Mouse (Mus musculus) erythroblast, embryonic 14.5 days (primary cell): ENCODE data around the gene Inpp4b. TPM values are rescaled to one million over a fixed set of nuclear protein-coding genes. Genes with fewer than 3 reads are reported as not detected.

ENCODE experiments used
- H3K27me3 ChIP-seq: 2 replicates; pipeline ENCODE4 v1.6.1; 2012; ENCODE audit warnings: inconsistent platforms; ENCODE audit not compliant: control insufficient read depth
- H3K36me3 ChIP-seq: 2 replicates; pipeline ENCODE4 v1.6.1; 2012; ENCODE audit warnings: mild to moderate bottlenecking, inconsistent platforms; ENCODE audit not compliant: control insufficient read depth
- H3K4me1 ChIP-seq: 2 replicates; pipeline ENCODE4 v1.6.1; 2012; ENCODE audit warnings: inconsistent platforms; ENCODE audit not compliant: control insufficient read depth
- H3K4me3 ChIP-seq: replicated peaks from 2 replicates; pipeline ENCODE3; 2012; ENCODE audit warnings: moderate library complexity, mild to moderate bottlenecking, inconsistent platforms
- H3K9me3 ChIP-seq: 2 replicates; pipeline ENCODE4 v1.6.1; 2012; ENCODE audit warnings: low read length, inconsistent platforms, mixed read lengths; ENCODE audit not compliant: control insufficient read depth
- GATA1 ChIP-seq: IDR thresholded peaks from 2 replicates; pipeline ENCODE4 v1.6.1; 2012; ENCODE audit warnings: low read length, inconsistent platforms, mixed read lengths
- TAL1 ChIP-seq: IDR thresholded peaks from 3 replicates; pipeline ENCODE4 v1.6.1; 2012; ENCODE audit warnings: low read length, inconsistent platforms, mixed read lengths
- polyA plus RNA-seq: library from polyadenylated mRNA; stranded (reverse); fragments of >175 nt; gene quantifications from 2 replicates; pipeline ENCODE4 v1.2.3, GENCODE M21; 2012

Gene Inpp4b
- polyA plus RNA-seq, 1 experiment: not detected

GRCm38 (mm10) chr8:81703571-81704365 is 361.4 kb downstream of the Inpp4b start:
- H3K36me3 ChIP-seq: no peaks in the 10 kb centered on the region
- no peaks in the 10 kb centered on the region for H3K27me3 ChIP-seq
- TF ChIP-seq GATA1: no peak
- TF ChIP-seq TAL1: no peak
- no peaks in the 10 kb centered on the region for H3K4me1 ChIP-seq
- H3K4me3 ChIP-seq: no peak overlapping the region
- no peaks in the 10 kb centered on the region for H3K9me3 ChIP-seq

- no peaks in the 10 kb centered on the region for H3K36me3 ChIP-seq
- no peaks in the 10 kb centered on the region for H3K4me1 ChIP-seq
- TF ChIP-seq GATA1: no peak
- TF ChIP-seq TAL1: no peak
- H3K9me3 ChIP-seq: no peaks in the 10 kb centered on the region
- H3K27me3 ChIP-seq: no peaks in the 10 kb centered on the region
- no peak overlapping the region for H3K4me3 ChIP-seq
Measured at GRCm38 (mm10) chr8:81707436-81707835, 365.1 kb downstream of the Inpp4b start.

- H3K36me3 ChIP-seq: no peaks in the 10 kb centered on the region
- no peaks in the 10 kb centered on the region for H3K9me3 ChIP-seq
Measured at GRCm38 (mm10) chr8:81731332-81731731, 389.0 kb downstream of the Inpp4b start.

GRCm38 (mm10) chr8:81735655-81736054 is 393.3 kb downstream of the Inpp4b start:
- no peaks in the 10 kb centered on the region for H3K36me3 ChIP-seq
- H3K4me3 ChIP-seq: no peak overlapping the region
- TF ChIP-seq GATA1 (no peak), TAL1 (no peak)
- no peaks in the 10 kb centered on the region for H3K9me3 ChIP-seq
- no peaks in the 10 kb centered on the region for H3K4me1 ChIP-seq
- H3K27me3 ChIP-seq: no peaks in the 10 kb centered on the region

More at GRCm38 (mm10) chr8:81731332-81731731, 389.0 kb downstream of the Inpp4b start:
- no peak overlapping the region for H3K4me3 ChIP-seq
- TF ChIP-seq GATA1 (no peak), TAL1 (no peak)
- no peaks in the 10 kb centered on the region for H3K27me3 ChIP-seq
- no peaks in the 10 kb centered on the region for H3K4me1 ChIP-seq

- H3K27me3 ChIP-seq: no peaks in the 10 kb centered on the region
- H3K36me3 ChIP-seq: no peaks in the 10 kb centered on the region
- no peaks in the 10 kb centered on the region for H3K4me1 ChIP-seq
- H3K4me3 ChIP-seq: no peak overlapping the region
- H3K9me3 ChIP-seq: no peaks in the 10 kb centered on the region
- TF ChIP-seq TAL1: no peak
- no peak for TF ChIP-seq GATA1
Measured at GRCm38 (mm10) chr8:81736103-81736502, 393.7 kb downstream of the Inpp4b start.

GRCm38 (mm10) chr8:81742588-81742987 is 400.2 kb downstream of the Inpp4b start:
- no peak for TF ChIP-seq TAL1
- TF ChIP-seq GATA1: no peak

GRCm38 (mm10) chr8:81743040-81743439 is 400.7 kb downstream of the Inpp4b start:
- no peaks in the 10 kb centered on the region for H3K4me1 ChIP-seq
- no peaks in the 10 kb centered on the region for H3K9me3 ChIP-seq
- H3K4me3 ChIP-seq: no peak overlapping the region
- TF ChIP-seq TAL1 (no peak), GATA1 (no peak)
- no peaks in the 10 kb centered on the region for H3K36me3 ChIP-seq
- no peaks in the 10 kb centered on the region for H3K27me3 ChIP-seq

More at GRCm38 (mm10) chr8:81742588-81742987, 400.2 kb downstream of the Inpp4b start:
- Histone ChIP-seq H3K27me3 (no peaks in the 10 kb centered on the region), H3K9me3 (no peaks in the 10 kb centered on the region), H3K4me3 (no peak overlapping the region), H3K36me3 (no peaks in the 10 kb centered on the region), H3K4me1 (no peaks in the 10 kb centered on the region)

- H3K27me3 ChIP-seq: no peaks in the 10 kb centered on the region
- no peak for TF ChIP-seq GATA1
- no peak for TF ChIP-seq TAL1
- H3K9me3 ChIP-seq: no peaks in the 10 kb centered on the region
- no peak overlapping the region for H3K4me3 ChIP-seq
- H3K36me3 ChIP-seq: no peaks in the 10 kb centered on the region
- H3K4me1 ChIP-seq: no peaks in the 10 kb centered on the region
Measured at GRCm38 (mm10) chr8:81745439-81745838, 403.1 kb downstream of the Inpp4b start.

- Histone ChIP-seq H3K4me3 (no peak overlapping the region), H3K36me3 (no peaks in the 10 kb centered on the region), H3K4me1 (no peaks in the 10 kb centered on the region), H3K27me3 (no peaks in the 10 kb centered on the region), H3K9me3 (no peaks in the 10 kb centered on the region)
- TF ChIP-seq GATA1 (no peak), TAL1 (no peak)
Measured at GRCm38 (mm10) chr8:81751159-81751558, 408.8 kb downstream of the Inpp4b start.
